Comparison of ENCODE assay signal across 8 mouse cellular contexts in the genomic region with DNA sequence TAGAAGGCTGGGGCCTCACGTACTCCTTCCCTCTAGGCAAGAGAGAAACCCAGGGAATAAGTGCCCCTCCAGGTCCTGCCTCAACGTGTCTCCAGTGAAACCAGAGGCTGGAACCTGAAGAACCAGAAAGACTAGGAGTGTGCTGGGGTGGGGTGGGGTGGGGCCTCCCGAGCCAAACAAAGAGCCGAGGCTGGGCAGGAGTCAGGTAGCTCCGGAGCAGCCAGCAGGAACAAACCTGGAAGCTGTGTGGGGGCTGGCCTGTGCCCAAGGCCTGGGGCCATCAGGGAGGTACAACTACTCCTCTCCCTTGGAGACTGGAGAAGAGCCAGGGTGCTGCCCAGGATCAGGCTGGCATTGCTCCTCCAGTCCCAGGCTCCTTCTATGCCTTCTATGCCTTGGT. TPM values are rescaled to one million over a fixed set of nuclear protein-coding genes. Genes with fewer than 3 reads are reported as not detected.
A peak's percentile ranks its signal among the peaks of the same experiment; 100 is the strongest.
DNase-seq lines count a peak whose midpoint lies in the region; ATAC-seq and TF ChIP-seq lines count a peak whose summit lies in the region.

No protein-coding gene starts in this region.

- no peaks in the 10 kb centered on the region for H3K9me3 ChIP-seq in ES-E14 (ENCODE audit: control insufficient read depth, insufficient read depth, low read depth, low read length)
- no peaks in the 10 kb centered on the region for H3K9me3 ChIP-seq in heart, embryonic 13.5 days
- H3K9me3 ChIP-seq in liver, embryonic 11.5 days (ENCODE audit: control insufficient read depth, low read length) = no peaks in the 10 kb centered on the region; the same call in 1 of the 2 replicates

- peaks cover 46% of the 10 kb centered on the region for H3K36me3 ChIP-seq in ES-E14 (ENCODE audit: control insufficient read depth, insufficient read depth, low read length, poor library complexity, severe bottlenecking)
- H3K36me3 ChIP-seq in heart, embryonic 13.5 days = peaks cover 56% of the 10 kb centered on the region
- peaks cover 12% of the 10 kb centered on the region for H3K36me3 ChIP-seq in liver, embryonic 11.5 days (ENCODE audit: control insufficient read depth, insufficient read depth, low read length)

- in situ Hi-C loops in ES-E14 (cut with MboI; ENCODE audit: low sequenced_read_pairs in 2 of 2, unreplicated experiment in 2 of 2) = no loop called here

- H3K9ac ChIP-seq in ES-E14 (ENCODE audit: insufficient read depth, low read depth, low read length, poor library complexity, severe bottlenecking) = peak overlapping the region; percentile 77
- peak overlapping the region; percentile 33 for H3K9ac ChIP-seq in heart, embryonic 13.5 days
- H3K9ac ChIP-seq in liver, embryonic 11.5 days (ENCODE audit: low read depth, low read length) = no peak overlapping the region

- WGBS in heart, embryonic 13.5 days = 61% methylated on average over 5 of the region's 5 CpGs
- whole genome bisulfite sequencing in liver, embryonic 11.5 days = 72% methylated on average over 5 of the region's 5 CpGs

- no peak for ATAC-seq in heart, embryonic 13.5 days (ENCODE audit: extremely low read depth, insufficient number of reproducible peaks, low FRiP score, low TSS enrichment)
- no peak for ATAC-seq in liver, embryonic 11.5 days (replicated peaks; ENCODE audit: low FRiP score)

- peaks cover 6 to 50% of the 10 kb centered on the region in 2 experiments for H3K4me1 ChIP-seq in ES-E14 (ENCODE audit: control insufficient read depth in 2 of 2, insufficient read depth in 2 of 2, low read length in 2 of 2, poor library complexity in 1 of 2)
- peaks cover 74% of the 10 kb centered on the region for H3K4me1 ChIP-seq in heart, embryonic 13.5 days
- peaks cover 37% of the 10 kb centered on the region for H3K4me1 ChIP-seq in liver, embryonic 11.5 days (replicated peaks; ENCODE audit: control insufficient read depth, insufficient read depth, low read length)

- peak; percentile 58 for DNase-seq in adrenal gland, adult 2 months
- DNase-seq in adrenal gland, adult 18-20 months (ENCODE audit: low spot score in 2 of 2) = no peak
- DNase-seq in ES-E14 (ENCODE audit: low read depth, low spot score) = no peak
- DNase-seq in kidney, postnatal 4 days = peak; percentile 72 to 83
- peak; percentile 70 for DNase-seq in testis, postnatal 10 days (ENCODE audit: low spot score)
- DNase-seq in T-cell, adult 2 months (ENCODE audit: low spot score) = no peak
- DNase-seq in liver, embryonic 11.5 days (ENCODE audit: low spot score) = no peak

- H3K27me3 ChIP-seq in heart, embryonic 13.5 days (replicated peaks) = no peaks in the 10 kb centered on the region
- no peaks in the 10 kb centered on the region for H3K27me3 ChIP-seq in liver, embryonic 11.5 days (replicated peaks; ENCODE audit: control insufficient read depth, insufficient read depth, low read length)

- H3K4me2 ChIP-seq in heart, embryonic 13.5 days = no peak overlapping the region
- no peak overlapping the region for H3K4me2 ChIP-seq in liver, embryonic 11.5 days

- peak overlapping the region; percentile 34 to 45; a peak in 3 of 4 replicates for H3K4me3 ChIP-seq in ES-E14 (ENCODE audit: insufficient read depth in 1 of 2, low read depth in 1 of 2, low read length in 2 of 2, poor library complexity in 1 of 2, severe bottlenecking in 1 of 2)
- no peak overlapping the region for H3K4me3 ChIP-seq in heart, embryonic 13.5 days
- no peak overlapping the region for H3K4me3 ChIP-seq in liver, embryonic 11.5 days (ENCODE audit: low read depth, low read length)

- H3K27ac ChIP-seq in ES-E14 (ENCODE audit: insufficient read depth, low read depth, low read length, poor library complexity, severe bottlenecking) = peak overlapping the region; percentile 100
- no peak overlapping the region for H3K27ac ChIP-seq in heart, embryonic 13.5 days (replicated peaks)
- no peak overlapping the region for H3K27ac ChIP-seq in liver, embryonic 11.5 days (ENCODE audit: low read depth, low read length)

TF ChIP-seq in ES-E14, 5 proteins besides CTCF, POLR2A, EP300 and RAD21:
- TF ChIP-seq MAFK (IDR thresholded peaks at IDR 0.05; ENCODE audit: insufficient read depth, low read depth, low read length) = no peak
- no peak for TF ChIP-seq CHD2 (IDR thresholded peaks at IDR 0.05; ENCODE audit: low read depth, low read length)
- no peak for TF ChIP-seq ZC3H11A (IDR thresholded peaks at IDR 0.05; ENCODE audit: borderline replicate concordance, low read depth, low read length)
- TF ChIP-seq ZNF384 (IDR thresholded peaks at IDR 0.05; ENCODE audit: low read depth, low read length) = no peak
- no peak for TF ChIP-seq HCFC1 (IDR thresholded peaks at IDR 0.05; ENCODE audit: borderline replicate concordance, insufficient read depth, low read length)

RNA-seq across cellular contexts. Expression of a gene that starts 18.9 kb away (rescaled TPM):
- total RNA-seq in adrenal gland, adult 2 months (2021) = 10 to 100 TPM; 34.9 to 87.8 TPM
- 43.2 and 43.3 TPM in 2 replicates for polyA plus RNA-seq in adrenal gland, adult 2 months (2012; rRNA removed)
- 10 to 100 TPM; 42.5 to 43.1 TPM for total RNA-seq in adrenal gland, adult 18-20 months (2021)
- 226 and 491 TPM in 2 replicates for total RNA-seq in ES-E14 (2012; rRNA removed)
- polyA plus RNA-seq in heart, embryonic 13.5 days (2015; fragmentation: Nextera tagmentation; extraction: Ambion mirVana) = 24.0 and 26.9 TPM in 2 replicates
- 29.1 and 29.2 TPM in 2 replicates for polyA plus RNA-seq in liver, embryonic 11.5 days (2014; fragmentation: Nextera tagmentation; extraction: Ambion mirVana)

Comparison
In these comparisons a context has a peak if more than half of its experiments do, and no peak if none do; other contexts are left out.
1. DNase-seq: peak in adrenal gland, adult 2 months (single experiment), kidney, postnatal 4 days (2 of 2) and testis, postnatal 10 days (single experiment); none in adrenal gland, adult 18-20 months (0 of 2), ES-E14 (single experiment), T-cell, adult 2 months (single experiment) and liver, embryonic 11.5 days (single experiment).
2. H3K4me3 ChIP-seq: peak in ES-E14 (2 of 2); none in heart, embryonic 13.5 days (single experiment) and liver, embryonic 11.5 days (single experiment).